In the genomic region with DNA sequence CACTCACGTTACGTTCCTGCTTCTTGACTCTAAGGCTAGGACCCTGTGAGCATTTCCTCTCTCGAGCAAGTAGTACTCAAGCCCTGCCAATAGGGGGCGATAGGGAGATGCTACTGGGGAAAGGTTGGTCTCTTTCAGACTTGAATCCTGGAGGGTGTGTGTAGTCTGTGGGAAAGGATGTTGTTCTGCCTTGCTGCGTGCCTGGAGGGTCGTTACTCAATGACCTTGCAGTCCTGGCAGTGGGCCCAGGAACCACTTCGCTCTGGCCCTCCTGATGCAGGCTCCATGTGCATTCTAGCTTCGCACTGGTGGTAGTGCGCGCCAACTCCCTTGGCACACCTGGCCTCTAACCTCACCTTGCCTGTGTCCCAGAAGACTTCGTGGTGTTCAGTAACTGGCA, we compare ENCODE assay signal across 8 mouse cellular contexts.
DNase-seq lines count a peak whose midpoint lies in the region; ATAC-seq and TF ChIP-seq lines count a peak whose summit lies in the region.

No protein-coding gene starts in this region.

- no peak overlapping the region for H3K4me3 ChIP-seq in E14TG2a.4 (replicated peaks; ENCODE audit: low read length)
- no peak overlapping the region for H3K4me3 ChIP-seq in stomach, embryonic 15.5 days (replicated peaks)
- no peak overlapping the region for H3K4me3 ChIP-seq in hindbrain, embryonic 14.5 days (replicated peaks; ENCODE audit: low read length)

- no peaks in the 10 kb centered on the region for H3K27me3 ChIP-seq in E14TG2a.4 (ENCODE audit: insufficient read depth, low read length)
- H3K27me3 ChIP-seq in stomach, embryonic 15.5 days (replicated peaks) = no peaks in the 10 kb centered on the region
- H3K27me3 ChIP-seq in hindbrain, embryonic 14.5 days (ENCODE audit: control insufficient read depth, insufficient read depth, low read length) = no peaks in the 10 kb centered on the region

- no peak overlapping the region for H3K9ac ChIP-seq in stomach, embryonic 15.5 days
- no peak overlapping the region for H3K9ac ChIP-seq in hindbrain, embryonic 14.5 days

- TF ChIP-seq CTCF in E14TG2a.4 (conservative IDR thresholded peaks at IDR 0.05; ENCODE audit: low read length) = peak; percentile 98
- TF ChIP-seq CTCF in brain, embryonic 14.5 days (IDR thresholded peaks at IDR 0.05; ENCODE audit: borderline replicate concordance, extremely low read depth, insufficient read depth, insufficient read length) = peak; percentile 55; the same call in 1 of the 2 replicates

- no peaks in the 10 kb centered on the region for H3K9me3 ChIP-seq in E14TG2a.4 (ENCODE audit: low read length)
- H3K9me3 ChIP-seq in stomach, embryonic 15.5 days = no peaks in the 10 kb centered on the region
- H3K9me3 ChIP-seq in hindbrain, embryonic 14.5 days (ENCODE audit: control insufficient read depth, low read length) = no peaks in the 10 kb centered on the region

- no peak for TF ChIP-seq POLR2A in brain, embryonic 14.5 days (IDR thresholded peaks at IDR 0.05; ENCODE audit: borderline replicate concordance, extremely low read depth, insufficient read depth, insufficient read length, poor library complexity, severe bottlenecking)

- peak; percentile 53 for ATAC-seq in stomach, embryonic 15.5 days (ENCODE audit: insufficient read depth, low FRiP score, low read depth)
- no peak for ATAC-seq in hindbrain, embryonic 14.5 days (ENCODE audit: low FRiP score)

- DNase-seq in heart, adult 18-20 months = peak; percentile 66 to 75
- DNase-seq in heart, adult 8-10 months (ENCODE audit: low spot score) = no peak
- peak; percentile 30 for DNase-seq in brain, embryonic 14.5 days (ENCODE audit: low read depth)
- peak; percentile 85 for DNase-seq in kidney, postnatal 10 days
- no peak for DNase-seq in right cerebral cortex, postnatal 14 days
- no peak for DNase-seq in hindbrain, embryonic 14.5 days (ENCODE audit: low spot score)

- H3K36me3 ChIP-seq in E14TG2a.4 (ENCODE audit: insufficient read depth, low read length) = peaks cover 54% of the 10 kb centered on the region
- 0 out of 2 replicates have a peak, but pooled peaks cover 4% of the 10 kb centered on the region for H3K36me3 ChIP-seq in stomach, embryonic 15.5 days
- peaks cover 8% of the 10 kb centered on the region; the same call in 1 of the 2 replicates for H3K36me3 ChIP-seq in hindbrain, embryonic 14.5 days (replicated peaks; ENCODE audit: control insufficient read depth, insufficient read depth)

- H3K27ac ChIP-seq in stomach, embryonic 15.5 days = peak overlapping the region; percentile 21; the same call in 1 of the 2 replicates
- H3K27ac ChIP-seq in hindbrain, embryonic 14.5 days = no peak overlapping the region

- peaks cover 17% of the 10 kb centered on the region for H3K4me1 ChIP-seq in E14TG2a.4 (replicated peaks; ENCODE audit: low read depth, low read length)
- no peaks in the 10 kb centered on the region for H3K4me1 ChIP-seq in stomach, embryonic 15.5 days
- H3K4me1 ChIP-seq in hindbrain, embryonic 14.5 days (replicated peaks; ENCODE audit: control insufficient read depth, insufficient read depth, low read length) = no peaks in the 10 kb centered on the region

- 73% methylated on average over 11 of the region's 11 CpGs for WGBS in stomach, embryonic 15.5 days
- 83% methylated on average over 11 of the region's 11 CpGs for WGBS in hindbrain, embryonic 14.5 days

- H3K4me2 ChIP-seq in stomach, embryonic 15.5 days = no peak overlapping the region
- no peak overlapping the region for H3K4me2 ChIP-seq in hindbrain, embryonic 14.5 days (replicated peaks)

Comparison
In these comparisons a context has a peak if more than half of its experiments do, and no peak if none do; other contexts are left out.
1. DNase-seq: peak in heart, adult 18-20 months (2 of 2), brain, embryonic 14.5 days (single experiment) and kidney, postnatal 10 days (single experiment); none in heart, adult 8-10 months (single experiment), right cerebral cortex, postnatal 14 days (single experiment) and hindbrain, embryonic 14.5 days (single experiment).